Mouse (Mus musculus) hindbrain, postnatal 0 days (tissue): Measurements from ENCODE around the gene Gm10837. TPM values are rescaled to one million over a fixed set of nuclear protein-coding genes. Genes with fewer than 3 reads are reported as not detected.

Experiments used
- ATAC-seq: fragments of 200-750 bp; cut with Nextera tagmentation; 2 replicates; pipeline ENCODE4 v1.8.0; 2017; ENCODE audit warnings: mild to moderate bottlenecking, moderate TSS enrichment, moderate library complexity
- DNase-seq: peaks from one replicate; pipeline ENCODE4 v3.0.0-alpha.2; 2015; ENCODE audit warnings: low spot score
- H3K27ac ChIP-seq: fragments of 300-500 bp; sonication (generic); 2 replicates; pipeline ENCODE4 v1.5.1; 2014; ENCODE audit warnings: mild to moderate bottlenecking
- H3K27me3 ChIP-seq: fragments of 300-500 bp; sonication (generic); 2 replicates; pipeline ENCODE4 v1.6.1; 2014; ENCODE audit warnings: low read length, mixed read lengths; ENCODE audit not compliant: insufficient read depth
- H3K36me3 ChIP-seq: fragments of 300-500 bp; sonication (generic); 2 replicates; pipeline ENCODE4 v1.6.1; 2014; ENCODE audit warnings: low read length, mixed read lengths; ENCODE audit not compliant: insufficient read depth
- H3K4me1 ChIP-seq: fragments of 300-500 bp; sonication (generic); 2 replicates; pipeline ENCODE4 v1.6.1; 2014; ENCODE audit warnings: antibody characterized with exemption, low read length, mixed read lengths; ENCODE audit not compliant: insufficient read depth
- H3K4me2 ChIP-seq: fragments of 300-500 bp; sonication (generic); 2 replicates; pipeline ENCODE4 v1.6.1; 2014; ENCODE audit warnings: low read depth, mild to moderate bottlenecking, low read length, moderate library complexity, mixed read lengths
- H3K4me3 ChIP-seq: fragments of 300-500 bp; sonication (generic); 2 replicates; pipeline ENCODE4 v1.5.1; 2014; ENCODE audit warnings: low read length
- H3K9ac ChIP-seq: fragments of 300-500 bp; sonication (generic); replicated peaks from 2 replicates; pipeline ENCODE4 v1.6.1; 2014; ENCODE audit warnings: mild to moderate bottlenecking, low read length, moderate library complexity, mixed read lengths
- H3K9me3 ChIP-seq: fragments of 300-500 bp; sonication (generic); 2 replicates; pipeline ENCODE4 v1.6.1; 2016; ENCODE audit warnings: low read length, mixed read lengths
- CTCF ChIP-seq: IDR thresholded peaks from 2 replicates; pipeline ENCODE4 v1.5.1; 2016; ENCODE audit warnings: antibody characterized with exemption, control low read depth, low read depth
- WGBS: fragments of 180-500 bp; shearing (Covaris S2); extraction: QIAGEN DNeasy Blood & Tissue Kit; methylation state at CpG from one replicate; pipeline ENCODE4 v1.1.7; 2014; 5-methylcytosine and 5-hydroxymethylcytosine counted together
- polyA plus RNA-seq: library from polyadenylated mRNA; unstranded; fragments of >200 nt; fragmentation: Nextera tagmentation; extraction: Ambion mirVana; gene quantifications from 2 replicates; pipeline ENCODE4 v1.2.1, GENCODE M21; 2015
- total RNA-seq: library from RNA; depleted of rRNA; stranded (reverse); fragments of >200 nt; gene quantifications from 2 replicates; pipeline ENCODE4 v1.2.3, GENCODE M21; 2014; rRNA removed

Gene Gm10837
- total RNA-seq (0.93 and 4.7 TPM in 2 replicates), polyA plus RNA-seq (1.2 and 1.4 TPM in 2 replicates)

DNA sequence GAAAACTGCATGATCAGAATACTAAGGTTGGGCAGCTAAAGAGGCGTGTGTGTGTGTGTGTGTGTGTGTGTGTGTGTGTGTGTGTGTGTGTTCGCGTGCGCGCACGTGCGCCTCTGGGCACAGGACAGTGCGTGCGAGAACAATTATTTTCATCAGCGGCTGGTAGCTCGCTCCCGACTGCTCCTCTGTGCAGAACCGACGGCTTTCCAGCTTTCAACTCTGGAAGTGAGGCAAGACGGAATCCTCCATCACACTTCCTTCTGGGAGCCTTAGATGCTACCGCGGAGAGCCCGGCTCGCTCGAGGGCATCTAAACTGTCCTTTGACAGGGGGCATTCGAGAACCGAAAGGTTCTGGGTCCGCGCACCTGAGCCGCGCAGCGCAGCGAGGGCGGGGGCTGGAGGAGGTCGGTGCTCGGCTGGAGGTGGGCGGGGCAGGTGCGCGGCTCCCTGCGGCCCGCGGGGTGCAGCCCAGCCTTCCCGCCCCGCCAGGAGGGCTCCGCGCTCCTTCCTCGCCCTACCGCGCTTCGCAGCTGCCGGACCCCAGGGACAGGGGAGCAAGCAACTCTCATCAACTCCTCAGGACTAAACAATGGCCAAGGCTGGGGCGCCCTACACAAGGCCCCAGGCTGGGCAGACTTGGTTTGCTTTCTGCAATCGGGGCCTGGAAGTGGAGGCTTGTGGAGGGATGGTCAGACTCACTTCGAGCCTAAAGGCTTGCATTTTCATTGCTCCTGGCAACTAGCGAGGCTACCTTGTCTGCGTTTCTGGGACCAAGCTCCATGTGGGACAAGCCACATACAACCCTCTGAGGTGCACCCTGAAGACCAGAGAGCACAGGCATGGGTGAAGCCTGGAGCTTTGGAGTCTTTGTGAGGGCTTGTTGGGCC lies at the start of gene Gm10837:
Gm10837 (plus strand) TSS at position 146 of the 888 bp plus-strand sequence.
- no peak for TF ChIP-seq CTCF
- H3K9me3 ChIP-seq, result peaks cover 2% of the 10 kb centered on the region; the same call in 1 of the 2 replicates
- 2% methylated on average over 51 of the region's 51 CpGs for WGBS
- H3K36me3 ChIP-seq, result no peaks in the 10 kb centered on the region
- peak within 1 kb of the TSS; percentile 61 for H3K4me2 ChIP-seq
- H3K9ac ChIP-seq, result peak within 1 kb of the TSS; percentile 58
- DNase-seq (peak; percentile 57), ATAC-seq (peak; percentile 85)
- H3K4me1 ChIP-seq, result no peaks in the 10 kb centered on the region
- H3K27me3 ChIP-seq, result peaks cover 13% of the 10 kb centered on the region; the same call in 1 of the 2 replicates
- H3K4me3 ChIP-seq, result peak within 1 kb of the TSS; percentile 37
- peak within 1 kb of the TSS; percentile 91 for H3K27ac ChIP-seq

DNA sequence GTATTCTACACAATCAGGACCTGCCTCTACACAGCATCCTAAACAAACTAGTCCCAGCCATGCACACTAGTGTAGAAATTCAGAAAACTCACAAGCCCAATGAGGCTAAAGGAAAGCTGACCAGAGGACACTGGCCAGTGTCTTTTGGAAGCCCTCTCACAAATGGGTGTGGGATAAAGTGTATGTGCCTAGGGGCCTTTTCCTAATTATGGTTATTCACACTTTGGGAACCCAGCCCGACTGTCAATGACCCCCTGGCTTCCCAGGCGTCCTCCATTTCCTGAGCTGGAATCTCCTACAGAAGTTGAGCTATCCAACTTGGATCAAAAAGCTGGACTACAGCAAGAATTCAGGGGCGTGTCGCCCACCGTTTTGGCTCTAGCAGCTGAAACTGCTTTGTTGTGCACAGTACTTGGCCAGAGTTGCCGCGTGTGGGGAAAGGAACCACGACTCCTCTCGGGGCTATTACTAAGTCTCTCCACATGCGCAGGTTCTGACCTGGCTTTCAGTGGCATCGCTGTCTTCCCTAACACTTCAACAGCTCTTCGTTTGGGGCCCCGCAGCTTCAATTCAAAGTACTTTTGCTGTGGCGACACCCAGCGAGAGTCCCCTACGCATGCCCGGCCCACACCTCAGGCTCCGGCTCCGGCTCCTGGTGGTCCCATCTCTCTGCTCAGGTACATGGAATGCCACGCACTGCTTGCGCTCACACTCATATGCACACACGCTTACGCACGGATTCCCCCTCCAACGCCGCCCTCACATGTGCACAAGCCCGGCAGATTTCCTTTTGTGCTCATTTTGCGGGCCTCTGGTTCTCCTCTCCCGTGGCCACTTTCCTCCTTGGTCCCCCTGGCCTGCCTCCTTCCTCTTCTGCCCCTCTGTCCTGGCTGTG lies 40.5 kb upstream of the Gm10837 start:
- Histone ChIP-seq H3K9ac (peak overlapping the region; percentile 67), H3K9me3 (no peaks in the 10 kb centered on the region), H3K36me3 (no peaks in the 10 kb centered on the region), H3K4me1 (peaks cover 25% of the 10 kb centered on the region; the same call in 1 of the 2 replicates), H3K4me2 (peak overlapping the region; percentile 72), H3K27ac (peak overlapping the region; percentile 92), H3K27me3 (peaks cover 15% of the 10 kb centered on the region; the same call in 1 of the 2 replicates), H3K4me3 (peak overlapping the region; percentile 50)
- ATAC-seq, result 0 out of 2 replicates have a peak, but pooled peaks have one; percentile 15
- WGBS, result 2% methylated on average over 29 of the region's 29 CpGs
- TF ChIP-seq CTCF, result no peak
- peak; percentile 73 for DNase-seq

DNA sequence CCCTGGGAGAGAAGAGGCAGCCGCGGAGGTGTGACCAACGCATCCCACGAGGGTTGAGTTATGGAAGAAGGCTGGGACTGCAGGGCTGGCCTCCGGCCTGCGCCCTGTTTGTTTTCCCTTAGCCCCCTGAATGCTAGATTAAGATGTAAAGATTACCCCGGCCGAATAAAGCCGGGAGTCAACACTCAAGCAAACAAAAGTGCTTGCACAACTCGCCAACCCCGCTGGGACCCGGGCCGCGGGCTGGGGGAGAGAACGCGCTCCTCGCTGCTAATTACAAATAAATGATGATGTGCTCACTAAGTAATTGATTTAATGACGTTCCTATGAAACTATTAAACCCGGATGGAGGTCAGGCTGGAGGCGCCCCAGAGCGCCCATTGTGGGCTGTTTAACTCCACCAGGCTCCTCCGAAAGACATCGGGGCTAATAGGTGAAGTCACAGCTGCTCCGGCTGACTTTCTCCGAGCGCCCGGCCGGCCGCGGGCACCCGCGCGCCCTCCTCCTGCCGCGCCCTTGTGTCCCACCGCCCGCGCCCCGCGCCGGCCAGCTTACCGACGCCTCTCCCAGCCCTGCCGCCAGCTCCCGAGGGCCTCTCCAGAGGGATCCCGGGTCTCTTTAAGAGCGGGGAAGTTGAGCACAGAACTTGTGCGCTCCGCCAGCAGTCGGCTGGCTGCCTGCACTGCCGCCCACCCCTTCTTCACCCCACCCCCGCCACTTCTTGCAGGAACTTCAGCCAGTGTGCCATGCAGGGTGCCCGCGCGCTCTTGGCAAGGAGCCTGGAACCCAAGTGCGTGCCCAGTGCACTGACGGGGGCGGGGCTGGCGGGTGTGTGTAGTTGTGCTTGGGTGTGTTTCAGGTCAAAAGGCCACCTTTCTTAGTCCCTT lies 39.6 kb upstream of the Gm10837 start, which contains the start of gene Gm5089:
Gm5089 (minus strand) TSS at position 620 of the 887 bp plus-strand sequence.
- peak within 1 kb of the TSS; percentile 72 for H3K4me2 ChIP-seq
- DNase-seq, result peak; percentile 73
- peaks cover 25% of the 10 kb centered on the region; the same call in 1 of the 2 replicates for H3K4me1 ChIP-seq
- ATAC-seq, result peak; percentile 10; the same call in 1 of the 2 replicates
- WGBS, result 1% methylated on average over 57 of the region's 59 CpGs
- peak within 1 kb of the TSS; percentile 67 for H3K9ac ChIP-seq
- peak within 1 kb of the TSS; percentile 50 for H3K4me3 ChIP-seq
- H3K27ac ChIP-seq, result peak within 1 kb of the TSS; percentile 92
- no peaks in the 10 kb centered on the region for H3K36me3 ChIP-seq
- H3K27me3 ChIP-seq, result peaks cover 15% of the 10 kb centered on the region; the same call in 1 of the 2 replicates
- H3K9me3 ChIP-seq, result no peaks in the 10 kb centered on the region
- TF ChIP-seq CTCF, result no peak

DNA sequence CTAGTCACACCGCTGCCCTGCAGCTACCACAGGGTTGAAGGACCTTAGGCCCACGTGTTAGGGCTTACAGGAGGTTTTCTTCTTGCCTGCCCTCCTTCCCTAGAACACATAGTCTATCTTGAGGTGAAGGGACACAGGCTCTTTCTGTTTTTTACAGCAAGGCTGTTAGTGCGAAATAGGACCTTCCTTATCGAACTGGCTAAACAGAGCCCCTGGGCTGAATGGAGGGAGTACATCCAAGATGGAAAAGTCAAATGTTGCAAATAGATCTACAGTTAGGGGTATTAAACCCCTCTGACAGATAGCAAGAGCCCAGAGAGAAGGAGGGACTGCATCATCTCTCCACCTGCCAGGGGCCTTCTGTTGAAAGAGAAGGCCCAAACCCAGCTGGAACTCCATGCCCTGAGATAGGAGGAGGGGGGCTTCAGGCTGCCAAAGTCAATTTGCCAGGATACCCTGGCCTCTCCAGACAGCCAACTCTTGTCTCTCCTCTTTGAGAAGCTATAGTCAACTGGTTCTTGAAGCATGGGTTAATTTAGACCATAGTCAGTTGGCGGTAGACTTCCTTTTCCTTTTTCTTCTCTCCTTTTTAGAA lies 38.7 kb upstream of the Gm10837 start:
- H3K9me3 ChIP-seq, result no peaks in the 10 kb centered on the region
- DNase-seq, result peak; percentile 52
- H3K27ac ChIP-seq, result peak overlapping the region; percentile 92

DNA sequence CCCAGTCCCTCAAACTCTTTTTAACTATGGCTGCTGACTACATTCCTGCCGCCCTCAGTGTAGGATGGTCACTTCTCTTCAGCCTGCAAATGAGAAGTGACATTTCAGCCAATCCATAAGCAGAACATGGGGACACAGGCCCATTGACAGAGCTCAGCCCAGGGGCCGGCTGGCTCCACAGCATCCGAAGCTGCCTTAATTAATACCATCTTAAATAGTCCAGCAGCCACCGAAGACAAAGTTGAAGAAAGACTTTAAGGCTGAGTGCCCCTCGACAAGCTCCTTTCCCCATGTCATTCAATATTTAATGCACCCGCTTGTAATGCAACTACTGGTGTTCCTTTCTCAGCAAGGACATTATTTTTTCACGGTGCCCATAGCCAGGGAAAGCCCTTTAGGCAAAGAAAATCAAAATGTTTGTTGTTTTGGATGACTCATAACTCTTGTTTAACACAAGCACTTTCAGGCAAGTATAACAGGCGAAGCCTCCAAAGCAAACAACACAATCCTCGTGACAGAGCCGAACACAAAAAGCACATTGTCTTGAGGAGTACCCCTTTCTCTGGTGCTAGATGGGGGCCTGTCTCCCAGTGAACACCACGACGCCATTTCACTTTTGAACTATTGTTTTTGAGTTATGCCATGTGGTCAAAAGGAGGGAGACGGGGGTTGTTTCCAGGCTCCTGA lies 37.5 kb upstream of the Gm10837 start:
- 12% methylated on average over 13 of the region's 13 CpGs for WGBS
- peak overlapping the region; percentile 83 for H3K27ac ChIP-seq
- H3K4me2 ChIP-seq, result peak overlapping the region; percentile 43
- TF ChIP-seq CTCF, result no peak
- H3K36me3 ChIP-seq, result no peaks in the 10 kb centered on the region
- ATAC-seq (peak; percentile 49), DNase-seq (peak; percentile 63)
- no peak overlapping the region for H3K4me3 ChIP-seq
- H3K27me3 ChIP-seq, result peaks cover 15% of the 10 kb centered on the region; the same call in 1 of the 2 replicates
- H3K9ac ChIP-seq, result peak overlapping the region; percentile 28; the same call in 1 of the 2 replicates
- H3K4me1 ChIP-seq, result peaks cover 25% of the 10 kb centered on the region; the same call in 1 of the 2 replicates
- H3K9me3 ChIP-seq, result no peaks in the 10 kb centered on the region

More for the DNA sequence above, 38.7 kb upstream of the Gm10837 start:
- peak overlapping the region; percentile 72 for H3K4me2 ChIP-seq
- no peak for ATAC-seq
- H3K4me3 ChIP-seq, result peak overlapping the region; percentile 50; the same call in 1 of the 2 replicates
- H3K36me3 ChIP-seq, result no peaks in the 10 kb centered on the region
- no peak for TF ChIP-seq CTCF
- peaks cover 25% of the 10 kb centered on the region; the same call in 1 of the 2 replicates for H3K4me1 ChIP-seq
- H3K9ac ChIP-seq, result peak overlapping the region; percentile 67
- H3K27me3 ChIP-seq, result peaks cover 15% of the 10 kb centered on the region; the same call in 1 of the 2 replicates
- 45% methylated on average over 5 of the region's 5 CpGs for WGBS
